Mouse (Mus musculus): ENCODE data around the gene Galc. TPM values are rescaled to one million over a fixed set of nuclear protein-coding genes. Genes with fewer than 3 reads are reported as not detected.
"Not testable (repeated sequence)": the region's sequence is repeated elsewhere in the genome, so short reads cannot be mapped to it uniquely, and the experiment has no call there.

The Galc gene
- polyA plus RNA-seq, 1 experiment from 2014 or later = 12.0 TPM

DNA sequence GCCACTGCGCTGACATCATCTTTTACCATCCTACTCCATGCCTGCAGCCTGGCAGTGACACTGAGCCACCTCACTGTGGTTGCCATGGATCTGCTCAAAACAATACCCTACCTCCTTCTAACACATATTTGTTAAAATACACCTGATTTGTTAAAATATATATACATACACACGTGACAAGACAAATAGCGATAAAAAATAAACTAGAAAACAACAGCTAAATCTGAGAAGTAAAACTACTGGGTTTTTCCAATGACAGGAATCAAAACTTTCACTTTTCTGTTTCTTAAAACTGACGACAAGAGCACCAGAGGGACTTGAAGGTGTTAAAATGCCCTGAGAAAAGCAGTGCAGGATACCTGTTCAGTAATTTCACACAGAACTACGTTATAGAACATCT lies 14.4 kb downstream of the Galc start:
- Histone ChIP-seq H3K4me3 (no peak overlapping the region), H3K27me3 (ENCODE audit: low read depth, poor library complexity, severe bottlenecking) (no peaks in the 10 kb centered on the region), H3K4me1 (peaks cover 4% of the 10 kb centered on the region; the same call in 1 of the 2 replicates), H3K27ac (no peak overlapping the region), H3K9me3 (replicated peaks) (no peaks in the 10 kb centered on the region), H3K36me3 (peaks cover 5% of the 10 kb centered on the region; the same call in 1 of the 2 replicates)
- 93% methylated on average over 5 of the region's 5 CpGs for WGBS
- no peak for DNase-seq (ENCODE audit: low spot score)

DNA sequence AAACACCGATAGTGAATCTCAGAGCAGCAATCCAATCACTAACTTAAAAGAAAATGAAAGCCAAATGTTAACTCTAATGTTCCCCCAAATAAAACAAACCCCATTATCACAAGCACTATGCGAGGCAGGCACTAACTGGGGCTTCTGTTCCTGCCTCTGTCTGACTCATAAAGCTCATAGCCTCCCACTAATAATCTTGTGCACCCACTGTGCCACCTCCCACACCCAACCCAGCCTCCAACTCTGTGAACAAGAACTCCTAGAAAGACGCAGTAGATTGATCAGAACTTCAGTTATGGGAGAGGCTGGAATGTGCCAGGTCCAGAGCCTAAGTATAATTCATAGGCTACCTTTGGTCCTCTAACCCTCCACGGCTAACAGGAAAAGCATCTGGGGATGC lies 15.1 kb downstream of the Galc start:
- no peak overlapping the region for H3K27ac ChIP-seq
- DNase-seq (ENCODE audit: low spot score) = no peak
- no peak overlapping the region for H3K4me3 ChIP-seq
- no peaks in the 10 kb centered on the region for H3K27me3 ChIP-seq (ENCODE audit: low read depth, poor library complexity, severe bottlenecking)
- H3K4me1 ChIP-seq = peaks cover 4% of the 10 kb centered on the region; the same call in 1 of the 2 replicates
- no peaks in the 10 kb centered on the region for H3K9me3 ChIP-seq (replicated peaks)
- WGBS = 78% methylated on average over 4 of the region's 4 CpGs
- H3K36me3 ChIP-seq = peaks cover 4% of the 10 kb centered on the region; the same call in 1 of the 2 replicates

DNA sequence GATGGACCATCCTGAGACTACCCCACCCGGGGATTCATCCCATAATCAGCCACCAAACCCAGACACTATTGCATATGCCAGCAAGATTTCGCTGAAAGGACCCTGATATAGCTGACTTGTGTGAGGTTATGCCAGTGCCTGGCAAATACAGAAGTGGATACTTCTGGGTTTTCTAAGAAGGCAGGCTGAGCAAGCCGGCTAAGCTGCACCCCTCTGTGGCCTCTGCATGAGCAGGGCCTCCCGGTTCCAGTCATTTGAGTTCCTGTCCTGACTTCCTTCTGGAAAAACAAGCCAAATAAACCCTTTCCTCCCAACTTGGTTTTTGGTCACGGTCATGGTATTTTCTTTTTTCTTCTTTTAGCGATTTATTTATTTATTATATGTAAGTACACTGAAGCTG lies 20.8 kb downstream of the Galc start:
- H3K4me1 ChIP-seq; DNase-seq (ENCODE audit: low spot score); H3K27ac ChIP-seq; H3K9me3 ChIP-seq (replicated peaks); H3K36me3 ChIP-seq; H3K27me3 ChIP-seq (ENCODE audit: low read depth, poor library complexity, severe bottlenecking); H3K4me3 ChIP-seq: not testable (repeated sequence)
- WGBS = 89% methylated on average over 6 of the region's 6 CpGs

DNA sequence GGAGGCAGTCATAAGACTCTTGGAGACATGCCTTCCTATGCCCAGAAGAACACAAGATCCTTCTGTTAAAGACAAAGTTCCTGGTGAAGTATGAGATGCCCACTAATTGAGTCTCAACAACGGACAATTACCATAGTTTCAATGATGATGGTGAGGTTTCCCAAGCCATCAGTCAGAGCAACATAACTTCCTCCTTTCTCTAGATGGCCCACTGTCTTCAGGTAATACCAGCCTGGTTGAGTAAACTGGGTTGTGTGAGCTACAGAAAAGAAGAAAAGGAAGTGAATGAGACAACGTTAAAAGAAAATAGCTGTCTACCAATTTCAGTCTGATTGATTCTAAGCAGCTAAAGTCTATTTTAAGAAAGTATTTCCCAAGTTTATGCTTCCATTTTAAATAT lies 32.2 kb downstream of the Galc start:
- H3K4me1 ChIP-seq = peaks cover 2% of the 10 kb centered on the region; the same call in 1 of the 2 replicates
- 93% methylated on average over 2 of the region's 2 CpGs for WGBS
- no peaks in the 10 kb centered on the region for H3K9me3 ChIP-seq (replicated peaks)
- DNase-seq (ENCODE audit: low spot score) = no peak
- no peak overlapping the region for H3K27ac ChIP-seq
- peaks cover 16% of the 10 kb centered on the region for H3K36me3 ChIP-seq
- no peak overlapping the region for H3K4me3 ChIP-seq
- H3K27me3 ChIP-seq (ENCODE audit: low read depth, poor library complexity, severe bottlenecking) = no peaks in the 10 kb centered on the region

DNA sequence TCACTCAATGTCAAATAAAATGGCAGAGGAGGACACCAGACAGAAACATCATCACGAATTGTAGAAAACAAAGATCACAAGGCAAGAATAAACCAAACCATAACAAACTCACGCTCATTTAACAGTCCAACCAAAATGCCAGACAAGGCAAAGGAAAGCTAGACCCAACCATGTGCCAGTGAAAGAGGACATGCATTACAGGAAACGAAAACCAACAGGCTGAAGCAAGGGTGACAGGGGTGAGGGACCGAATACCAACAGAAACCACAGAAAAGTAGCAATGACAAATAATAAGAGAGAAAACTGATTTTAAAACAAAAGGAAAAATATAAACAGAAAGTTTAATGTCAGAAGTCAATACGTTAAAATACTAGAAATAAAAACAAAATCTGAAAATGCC lies 36.0 kb downstream of the Galc start:
- Histone ChIP-seq H3K9me3 (replicated peaks) (no peaks in the 10 kb centered on the region), H3K36me3 (peaks cover 13% of the 10 kb centered on the region), H3K27me3 (ENCODE audit: low read depth, poor library complexity, severe bottlenecking) (no peaks in the 10 kb centered on the region), H3K4me1 (no peaks in the 10 kb centered on the region), H3K4me3 (no peak overlapping the region), H3K27ac (no peak overlapping the region)
- no peak for DNase-seq (ENCODE audit: low spot score)
- 84% methylated on average over 5 of the region's 5 CpGs for WGBS

DNA sequence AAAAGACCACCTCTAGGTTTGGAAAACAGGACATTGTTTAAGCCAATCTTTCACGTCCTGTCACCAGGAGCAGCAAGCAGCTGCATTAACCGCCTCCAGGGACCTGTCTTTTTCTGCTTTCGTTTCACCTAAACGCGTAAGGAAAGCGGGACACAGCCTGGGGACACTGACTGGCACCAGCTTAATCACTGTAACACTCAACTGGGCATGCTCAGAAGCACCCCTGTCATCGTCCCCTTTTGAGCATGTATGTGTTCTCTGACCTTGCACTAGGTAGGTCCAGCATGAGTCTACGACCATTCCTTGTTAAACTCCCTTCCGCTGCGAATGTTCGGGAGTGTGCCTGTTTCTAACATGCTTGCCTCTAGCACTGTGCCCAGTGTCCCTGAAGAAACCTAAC lies 42.8 kb downstream of the Galc start:
- no peaks in the 10 kb centered on the region for H3K27me3 ChIP-seq (ENCODE audit: low read depth, poor library complexity, severe bottlenecking)
- peaks cover 15% of the 10 kb centered on the region for H3K4me1 ChIP-seq
- no peak overlapping the region for H3K4me3 ChIP-seq
- H3K36me3 ChIP-seq = peaks cover 13% of the 10 kb centered on the region
- no peak for DNase-seq (ENCODE audit: low spot score)
- peak overlapping the region; percentile 15; the same call in 1 of the 2 replicates for H3K27ac ChIP-seq
- WGBS = 78% methylated on average over 11 of the region's 11 CpGs
- no peaks in the 10 kb centered on the region for H3K9me3 ChIP-seq (replicated peaks)

DNA sequence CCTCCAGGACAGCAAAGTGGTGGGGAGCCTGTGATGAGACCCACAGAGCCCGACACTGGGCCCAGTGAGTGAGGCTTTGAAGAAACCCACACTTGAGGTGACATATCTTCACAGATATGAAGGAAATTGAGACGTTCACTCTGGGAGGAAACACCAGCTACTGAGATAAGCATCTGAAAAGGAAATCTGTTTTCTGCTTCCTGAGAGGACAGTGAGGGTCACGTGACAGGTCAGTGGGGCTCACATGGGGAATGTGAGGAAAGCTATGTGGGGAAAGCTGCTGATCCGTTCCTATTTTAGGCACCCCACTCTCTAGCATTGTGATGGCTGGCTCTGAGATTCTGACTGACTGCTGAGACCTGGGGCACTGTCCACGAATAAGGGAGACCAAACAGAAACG lies 43.7 kb downstream of the Galc start:
- Histone ChIP-seq H3K9me3 (replicated peaks) (no peaks in the 10 kb centered on the region), H3K4me1 (peaks cover 15% of the 10 kb centered on the region), H3K4me3 (no peak overlapping the region), H3K27ac (0 out of 2 replicates have a peak overlapping the region, but pooled peaks have one; percentile 25), H3K27me3 (ENCODE audit: low read depth, poor library complexity, severe bottlenecking) (no peaks in the 10 kb centered on the region), H3K36me3 (peaks cover 13% of the 10 kb centered on the region)
- DNase-seq (ENCODE audit: low spot score) = no peak
- WGBS = 70% methylated on average over 6 of the region's 6 CpGs

DNA sequence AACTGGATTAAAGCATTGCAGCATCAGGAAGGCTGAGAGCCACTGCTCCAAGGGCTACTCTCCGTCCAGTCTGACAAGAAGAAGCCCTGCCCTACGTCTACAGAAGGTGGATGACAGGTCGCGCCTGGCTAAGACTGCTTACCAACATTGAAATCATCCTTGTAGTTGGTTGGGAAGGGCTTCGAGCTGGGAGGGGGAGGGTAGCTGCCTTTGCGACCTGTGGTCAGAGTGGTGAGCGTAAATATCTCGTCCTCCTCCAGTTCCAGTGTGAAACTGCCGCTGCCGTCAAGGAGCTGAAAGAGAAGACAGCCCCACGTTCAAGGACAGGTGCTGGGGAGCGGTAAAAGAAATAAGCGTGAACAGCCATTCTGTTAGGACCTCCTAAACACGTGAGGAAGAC lies 45.1 kb downstream of the Galc start:
- peaks cover 21% of the 10 kb centered on the region for H3K36me3 ChIP-seq
- peaks cover 15% of the 10 kb centered on the region for H3K4me1 ChIP-seq
- no peak overlapping the region for H3K27ac ChIP-seq
- no peak for DNase-seq (ENCODE audit: low spot score)
- H3K9me3 ChIP-seq (replicated peaks) = no peaks in the 10 kb centered on the region
- H3K4me3 ChIP-seq = no peak overlapping the region
- WGBS = 78% methylated on average over 14 of the region's 14 CpGs
- no peaks in the 10 kb centered on the region for H3K27me3 ChIP-seq (ENCODE audit: low read depth, poor library complexity, severe bottlenecking)

DNA sequence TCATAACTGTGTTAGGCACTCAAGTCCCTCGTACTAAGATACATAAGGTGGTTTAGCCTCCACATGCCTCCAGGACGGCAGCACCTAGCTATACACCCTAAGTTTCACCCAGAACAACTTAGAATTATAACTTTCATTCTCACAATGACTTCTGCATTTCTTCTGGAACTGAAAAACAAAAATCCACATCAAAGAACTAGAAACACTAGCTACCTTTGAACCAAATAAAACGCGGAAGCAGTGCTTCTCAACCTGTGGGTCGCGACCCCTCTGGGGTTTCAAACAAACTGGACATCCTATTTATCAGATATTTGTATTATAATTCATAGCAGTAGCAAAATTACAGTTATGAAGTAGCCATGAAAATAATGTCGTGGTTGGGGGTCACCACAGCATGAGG lies 45.5 kb downstream of the Galc start:
- Histone ChIP-seq H3K27me3 (ENCODE audit: low read depth, poor library complexity, severe bottlenecking) (no peaks in the 10 kb centered on the region), H3K27ac (no peak overlapping the region), H3K36me3 (peaks cover 21% of the 10 kb centered on the region), H3K9me3 (replicated peaks) (no peaks in the 10 kb centered on the region), H3K4me1 (peaks cover 15% of the 10 kb centered on the region), H3K4me3 (no peak overlapping the region)
- DNase-seq (ENCODE audit: low spot score) = no peak
- 93% methylated on average over 7 of the region's 7 CpGs for WGBS

DNA sequence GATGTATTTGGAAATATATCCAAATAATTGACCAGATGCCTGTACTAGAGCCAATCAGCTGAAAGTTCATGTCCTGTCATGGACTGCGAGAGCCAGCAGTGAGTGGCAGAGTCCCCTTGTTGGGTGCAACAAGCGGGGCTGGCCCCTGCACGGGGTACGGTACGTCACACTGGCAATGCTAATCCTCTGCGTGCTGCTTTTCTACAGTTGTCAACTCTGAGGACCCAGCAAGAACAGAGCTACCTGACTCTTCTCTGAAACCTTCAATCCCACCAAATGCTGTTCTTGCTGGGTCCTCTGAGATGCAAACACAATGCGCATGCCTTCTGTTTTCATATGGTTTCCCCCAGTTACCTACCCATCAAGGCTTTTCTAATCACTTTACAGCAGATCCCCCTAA lies 45.9 kb downstream of the Galc start:
- 97% methylated on average over 7 of the region's 7 CpGs for WGBS
- Histone ChIP-seq H3K27ac (no peak overlapping the region), H3K4me3 (no peak overlapping the region), H3K36me3 (peaks cover 21% of the 10 kb centered on the region), H3K27me3 (ENCODE audit: low read depth, poor library complexity, severe bottlenecking) (no peaks in the 10 kb centered on the region), H3K9me3 (replicated peaks) (no peaks in the 10 kb centered on the region), H3K4me1 (peaks cover 15% of the 10 kb centered on the region)
- no peak for DNase-seq (ENCODE audit: low spot score)

DNA sequence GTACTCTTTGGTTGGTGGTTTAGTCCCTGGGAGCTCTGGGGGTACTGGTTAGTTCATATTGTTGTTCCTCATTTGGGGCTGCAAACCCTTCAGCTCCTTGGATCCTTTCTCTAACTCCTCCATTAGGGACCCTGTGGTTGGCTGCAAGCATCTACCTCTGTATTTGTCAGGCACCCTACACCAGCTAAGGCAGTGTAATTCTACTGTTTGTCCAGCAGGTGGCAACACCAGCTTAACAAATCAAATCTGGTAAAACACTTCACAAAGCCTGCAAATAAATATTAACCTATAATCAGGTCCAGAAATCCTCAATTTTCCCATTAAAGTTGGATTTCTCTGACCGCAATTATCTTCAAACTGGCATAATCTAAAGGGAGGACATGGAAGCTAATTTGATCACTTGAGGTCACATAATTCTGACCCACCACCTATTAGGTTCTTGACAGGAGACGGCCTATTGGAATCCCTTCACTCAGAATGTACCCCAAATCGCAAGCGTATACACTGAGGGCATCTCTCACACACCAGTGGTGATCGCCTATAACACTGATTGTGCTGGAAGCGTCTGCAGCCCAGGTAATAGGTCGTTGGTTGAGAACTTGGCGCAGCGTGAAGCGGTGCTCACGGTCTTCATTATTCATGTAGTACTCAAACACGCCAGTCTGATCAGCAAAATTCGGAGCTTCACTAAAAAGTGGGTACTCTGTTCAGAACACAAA lies 46.6 kb downstream of the Galc start:
- 91% methylated on average over 13 of the region's 13 CpGs for WGBS
- Histone ChIP-seq H3K36me3 (peaks cover 21% of the 10 kb centered on the region), H3K4me1 (peaks cover 15% of the 10 kb centered on the region), H3K4me3 (no peak overlapping the region), H3K9me3 (replicated peaks) (no peaks in the 10 kb centered on the region), H3K27ac (no peak overlapping the region), H3K27me3 (ENCODE audit: low read depth, poor library complexity, severe bottlenecking) (no peaks in the 10 kb centered on the region)
- no peak for DNase-seq (ENCODE audit: low spot score)

DNA sequence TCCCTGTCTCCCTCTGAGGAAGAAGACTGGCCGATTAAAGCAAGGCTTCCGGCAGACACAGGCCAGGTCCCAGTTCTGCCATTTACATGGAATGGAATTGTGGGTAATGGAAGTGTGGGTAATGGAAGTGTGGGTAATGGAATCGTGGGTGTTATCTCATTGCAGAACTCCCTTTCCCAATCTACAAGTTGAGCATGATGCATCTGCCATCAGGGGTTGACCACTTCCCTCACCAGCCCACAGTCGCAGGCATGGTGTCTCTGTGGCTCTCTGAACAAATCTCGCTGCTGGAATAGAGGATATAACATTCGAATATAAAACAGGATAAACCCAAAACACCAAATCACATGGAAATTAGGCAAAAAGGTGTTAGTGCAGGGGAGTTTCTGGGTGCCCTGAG lies 48.8 kb downstream of the Galc start:
- Histone ChIP-seq H3K36me3 (peaks cover 21% of the 10 kb centered on the region), H3K27me3 (ENCODE audit: low read depth, poor library complexity, severe bottlenecking) (no peaks in the 10 kb centered on the region), H3K4me1 (0 out of 2 replicates have a peak, but pooled peaks cover 2% of the 10 kb centered on the region), H3K9me3 (replicated peaks) (no peaks in the 10 kb centered on the region), H3K27ac (no peak overlapping the region), H3K4me3 (no peak overlapping the region)
- DNase-seq (ENCODE audit: low spot score) = no peak
- 95% methylated on average over 6 of the region's 6 CpGs for WGBS

DNA sequence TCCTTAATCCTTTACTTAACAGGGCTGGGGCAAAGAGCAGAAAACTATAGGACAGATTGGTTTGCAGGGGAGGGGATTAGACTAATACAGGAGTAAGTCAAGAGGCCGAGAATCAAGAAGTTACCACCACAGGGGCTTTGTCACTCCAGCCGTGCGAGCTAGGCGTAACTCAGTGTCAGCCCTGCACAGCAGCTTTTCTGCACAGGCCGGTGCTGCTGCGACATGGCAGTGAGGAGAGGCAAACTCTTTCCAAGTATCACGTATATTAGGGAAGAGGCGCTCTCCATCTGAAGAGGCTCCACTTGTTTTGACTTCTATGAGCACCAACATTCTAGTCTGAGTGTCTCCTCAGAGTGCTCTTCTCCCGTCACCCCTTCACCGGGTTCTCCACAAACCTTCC lies 51.2 kb downstream of the Galc start:
- Histone ChIP-seq H3K4me1 (no peaks in the 10 kb centered on the region), H3K27me3 (ENCODE audit: low read depth, poor library complexity, severe bottlenecking) (no peaks in the 10 kb centered on the region), H3K27ac (no peak overlapping the region), H3K4me3 (no peak overlapping the region), H3K36me3 (peaks cover 16% of the 10 kb centered on the region), H3K9me3 (replicated peaks) (no peaks in the 10 kb centered on the region)
- no peak for DNase-seq (ENCODE audit: low spot score)
- WGBS = 92% methylated on average over 10 of the region's 10 CpGs
